7 mouse cellular contexts compared by ENCODE assay signal in genomic region chr10:122937380-122937779, GRCm38 (mm10).
ATAC-seq lines count a peak whose summit lies in the region.

No protein-coding gene starts in this region.

- peak; percentile 75 for ATAC-seq in common myeloid progenitor, adult 5-6 weeks (replicated peaks; ENCODE audit: low read depth, poor library complexity, severe bottlenecking)
- peak; percentile 85 for ATAC-seq in granulocyte monocyte progenitor cell, adult 5-6 weeks (replicated peaks; ENCODE audit: poor library complexity, severe bottlenecking)
- peak; percentile 65 to 79 for ATAC-seq in hematopoietic stem cell, adult 5-6 weeks (replicated peaks in 1 of 2; ENCODE audit: insufficient read depth in 1 of 2, low FRiP score in 2 of 2, low TSS enrichment in 1 of 2, low read depth in 1 of 2, poor library complexity in 2 of 2, severe bottlenecking in 2 of 2)
- ATAC-seq in megakaryocyte, adult 5-6 weeks (ENCODE audit: poor library complexity, severe bottlenecking): peak; percentile 65
- peak; percentile 67 for ATAC-seq in megakaryocyte progenitor cell, adult 5-6 weeks (replicated peaks; ENCODE audit: poor library complexity)
- ATAC-seq in megakaryocyte-erythroid progenitor cell, adult 5-6 weeks (replicated peaks; ENCODE audit: low FRiP score, low TSS enrichment, poor library complexity, severe bottlenecking): 0 out of 2 replicates have a peak, but pooled peaks have one; percentile 16
- ATAC-seq in monocyte, adult 5-6 weeks (replicated peaks; ENCODE audit: insufficient number of reproducible peaks, low FRiP score, low TSS enrichment, poor library complexity, severe bottlenecking): 0 out of 2 replicates have a peak, but pooled peaks have one; percentile 20

Comparison
In these comparisons a context has a peak if more than half of its experiments do, and no peak if none do; other contexts are left out.
1. Peak in every context shown above with its lines: ATAC-seq.
2. ATAC-seq: peak in every context shown above with its lines; median percentile 85 in granulocyte monocyte progenitor cell, adult 5-6 weeks; 75 in common myeloid progenitor, adult 5-6 weeks; 72 in hematopoietic stem cell, adult 5-6 weeks; 67 in megakaryocyte progenitor cell, adult 5-6 weeks; 65 in megakaryocyte, adult 5-6 weeks; 20 in monocyte, adult 5-6 weeks; 16 in megakaryocyte-erythroid progenitor cell, adult 5-6 weeks.